Mouse (Mus musculus) thymus, adult 2 months (tissue): ENCODE data around the gene Phpt1. TPM values are rescaled to one million over a fixed set of nuclear protein-coding genes. Genes with fewer than 3 reads are reported as not detected.

ENCODE experiments used
- DNase-seq: peaks from one replicate; pipeline ENCODE4 v3.0.0; 2021
- H3K27ac ChIP-seq: fragments of 200-500 bp; 2 replicates; pipeline ENCODE4 v1.5.1; 2012; ENCODE audit warnings: low read length, control low read depth; ENCODE audit not compliant: control insufficient read depth, insufficient read depth
- H3K27me3 ChIP-seq: fragments of 200-500 bp; 2 replicates; pipeline ENCODE4 v1.6.1; 2012; ENCODE audit warnings: mild to moderate bottlenecking, low read length, moderate library complexity, mixed read lengths; ENCODE audit not compliant: control insufficient read depth, insufficient read depth
- H3K36me3 ChIP-seq: fragments of 200-500 bp; 2 replicates; pipeline ENCODE4 v1.6.1; 2012; ENCODE audit warnings: mild to moderate bottlenecking, low read length, moderate library complexity; ENCODE audit not compliant: control insufficient read depth, insufficient read depth
- H3K4me1 ChIP-seq: fragments of 200-500 bp; replicated peaks from 2 replicates; pipeline ENCODE4 v1.6.1; 2012; ENCODE audit warnings: low read length; ENCODE audit not compliant: control insufficient read depth, insufficient read depth
- H3K4me3 ChIP-seq: fragments of 200-500 bp; 2 replicates; pipeline ENCODE4 v1.5.1; 2012; ENCODE audit warnings: mild to moderate bottlenecking, low read length, control low read depth, moderate library complexity; ENCODE audit not compliant: control insufficient read depth, insufficient read depth
- CTCF ChIP-seq: fragments of 200-500 bp; IDR thresholded peaks from 2 replicates; pipeline ENCODE4 v1.5.1; 2012; ENCODE audit warnings: mild to moderate bottlenecking, control low read depth, low read length, moderate library complexity, borderline replicate concordance; ENCODE audit not compliant: control insufficient read depth, poor library complexity, insufficient read depth; ENCODE audit errors: extremely low read depth
- POLR2A ChIP-seq: fragments of 200-500 bp; IDR thresholded peaks from 2 replicates; pipeline ENCODE4 v1.6.1; 2012; ENCODE audit warnings: mild to moderate bottlenecking, low read length, control low read depth, moderate library complexity; ENCODE audit not compliant: control insufficient read depth, poor library complexity, insufficient read depth; ENCODE audit errors: extremely low read depth
- WGBS: fragments of 180-500 bp; shearing (Covaris S2); methylation state at CpG from one replicate; pipeline ENCODE4 v1.1.7; 2018; 5-methylcytosine and 5-hydroxymethylcytosine counted together
- polyA plus RNA-seq: library from polyadenylated mRNA; depleted of rRNA; stranded (reverse); fragments of >200 nt; gene quantifications from 2 replicates; pipeline ENCODE4 v1.2.3, GENCODE M21; 2012

Phpt1 gene
- polyA plus RNA-seq, 1 experiment: 94.7 TPM

- Histone ChIP-seq H3K4me3 (no peak overlapping the region), H3K4me1 (peaks cover 51% of the 10 kb centered on the region), H3K36me3 (no peaks in the 10 kb centered on the region; the same call in 1 of the 2 replicates), H3K27me3 (peaks cover 29% of the 10 kb centered on the region), H3K27ac (no peak overlapping the region)
- 7% methylated on average over 27 of the region's 27 CpGs for WGBS
- no peak for TF ChIP-seq CTCF
- TF ChIP-seq POLR2A: no peak
- DNase-seq: peak; percentile 77
Observed at GRCm38 (mm10) chr2:25579737-25580460, 4.9 kb upstream of the Phpt1 start.

- no peak for DNase-seq
- TF ChIP-seq CTCF (no peak), POLR2A (no peak)
- Histone ChIP-seq H3K4me3 (no peak overlapping the region), H3K27me3 (peaks cover 29% of the 10 kb centered on the region), H3K4me1 (peaks cover 54% of the 10 kb centered on the region), H3K27ac (no peak overlapping the region), H3K36me3 (no peaks in the 10 kb centered on the region; the same call in 1 of the 2 replicates)
- 8% methylated on average over 77 of the region's 77 CpGs for WGBS
Observed at GRCm38 (mm10) chr2:25578796-25579736, 4.0 kb upstream of the Phpt1 start.

- H3K4me1 ChIP-seq: peaks cover 58% of the 10 kb centered on the region
- DNase-seq: no peak
- TF ChIP-seq CTCF: no peak
- 0 out of 2 replicates have a peak, but pooled peaks have one; percentile 15 for TF ChIP-seq POLR2A
- WGBS: 11% methylated on average over 75 of the region's 75 CpGs
- H3K27me3 ChIP-seq: peaks cover 29% of the 10 kb centered on the region
- no peak overlapping the region for H3K27ac ChIP-seq
- H3K36me3 ChIP-seq: no peaks in the 10 kb centered on the region
- H3K4me3 ChIP-seq: no peak overlapping the region
Observed at GRCm38 (mm10) chr2:25577951-25578795, 3.1 kb upstream of the Phpt1 start.

GRCm38 (mm10) chr2:25576965-25577891 lies 2.2 kb upstream of the Phpt1 start:
- H3K4me3 ChIP-seq: peak overlapping the region; percentile 2; the same call in 1 of the 2 replicates
- TF ChIP-seq POLR2A (no peak), CTCF (no peak)
- no peak for DNase-seq
- peaks cover 58% of the 10 kb centered on the region for H3K4me1 ChIP-seq
- peaks cover 29% of the 10 kb centered on the region for H3K27me3 ChIP-seq
- WGBS: 36% methylated on average over 92 of the region's 92 CpGs
- no peak overlapping the region for H3K27ac ChIP-seq
- no peaks in the 10 kb centered on the region for H3K36me3 ChIP-seq

- H3K27me3 ChIP-seq: peaks cover 29% of the 10 kb centered on the region
- peaks cover 52% of the 10 kb centered on the region for H3K4me1 ChIP-seq
- 95% methylated on average over 16 of the region's 16 CpGs for WGBS
- DNase-seq: no peak
- H3K27ac ChIP-seq: no peak overlapping the region
- TF ChIP-seq CTCF: no peak
- TF ChIP-seq POLR2A: no peak
- H3K36me3 ChIP-seq: no peaks in the 10 kb centered on the region
- H3K4me3 ChIP-seq: no peak overlapping the region
Observed at GRCm38 (mm10) chr2:25576028-25576850, 1.2 kb upstream of the Phpt1 start.
